20 mouse cellular contexts compared by ENCODE assay signal in genomic region chr3:109464600-109464999, GRCm38 (mm10).
"Had no signal": no experiment of that assay in that cellular context is flagged by ENCODE, and none has a peak within 500 bp of the region (broad histone marks: within the 10 kb centered on the region; RNA-seq: fewer than 3 reads in every experiment).

No protein-coding gene starts in this region.

- H3K9me3 ChIP-seq: limb, embryonic 12.5 days; limb, embryonic 15.5 days; liver, embryonic 15.5 days; midbrain, embryonic 10.5 days; neural tube, embryonic 12.5 days; neural tube, embryonic 15.5 days; stomach, embryonic 15.5 days had no signal

- DNase-seq: kidney, adult 2 months; kidney, postnatal 10 days; kidney, postnatal 36 days; left cerebral cortex, postnatal 4 days; lung, adult 2 months; lung, postnatal 14 days; midbrain, embryonic 14.5 days; retina, postnatal 1 day; right cerebral cortex, postnatal 25 days; spleen, adult 18-20 months; thymus, postnatal 25 days had no signal

- H3K4me1 ChIP-seq: limb, embryonic 15.5 days; midbrain, embryonic 10.5 days; neural tube, embryonic 12.5 days; neural tube, embryonic 15.5 days; stomach, embryonic 15.5 days had no signal

- H3K27me3 ChIP-seq: limb, embryonic 12.5 days; limb, embryonic 15.5 days; liver, embryonic 15.5 days; neural tube, embryonic 12.5 days; neural tube, embryonic 15.5 days; stomach, embryonic 15.5 days had no signal

- H3K4me3 ChIP-seq: limb, embryonic 12.5 days; limb, embryonic 15.5 days; liver, embryonic 15.5 days; midbrain, embryonic 10.5 days; neural tube, embryonic 12.5 days; neural tube, embryonic 15.5 days; stomach, embryonic 15.5 days had no signal

- ATAC-seq: intestine, postnatal 0 days had no signal

- H3K4me2 ChIP-seq: limb, embryonic 12.5 days; limb, embryonic 15.5 days; liver, embryonic 11.5 days; liver, embryonic 15.5 days; neural tube, embryonic 12.5 days; neural tube, embryonic 15.5 days; stomach, embryonic 15.5 days had no signal

- H3K9ac ChIP-seq: limb, embryonic 12.5 days; limb, embryonic 15.5 days; liver, embryonic 15.5 days; neural tube, embryonic 12.5 days; neural tube, embryonic 15.5 days; stomach, embryonic 15.5 days had no signal

- H3K36me3 ChIP-seq: limb, embryonic 12.5 days; limb, embryonic 15.5 days; liver, embryonic 15.5 days; midbrain, embryonic 10.5 days; neural tube, embryonic 12.5 days; neural tube, embryonic 15.5 days; stomach, embryonic 15.5 days had no signal

- H3K27ac ChIP-seq: limb, embryonic 12.5 days; limb, embryonic 15.5 days; liver, embryonic 15.5 days; midbrain, embryonic 10.5 days; neural tube, embryonic 12.5 days; neural tube, embryonic 15.5 days; stomach, embryonic 15.5 days had no signal
